Mouse (Mus musculus): ENCODE measurements around the gene Gdf5.
"Not testable (repeated sequence)": the region's sequence is repeated elsewhere in the genome, so short reads cannot be mapped to it uniquely, and the experiment has no call there.

The Gdf5 gene

GRCm38 (mm10) chr2:155943463-155943862, 1.7 kb downstream of the Gdf5 start:
- in situ Hi-C loops (cut with MboI; ENCODE audit: unreplicated experiment in 2 of 2): loop anchor here (5.0 to 10.0 kb wide), 3 partner anchors 91 to 341 kb away; no protein-coding TSS in a partner anchor

DNA sequence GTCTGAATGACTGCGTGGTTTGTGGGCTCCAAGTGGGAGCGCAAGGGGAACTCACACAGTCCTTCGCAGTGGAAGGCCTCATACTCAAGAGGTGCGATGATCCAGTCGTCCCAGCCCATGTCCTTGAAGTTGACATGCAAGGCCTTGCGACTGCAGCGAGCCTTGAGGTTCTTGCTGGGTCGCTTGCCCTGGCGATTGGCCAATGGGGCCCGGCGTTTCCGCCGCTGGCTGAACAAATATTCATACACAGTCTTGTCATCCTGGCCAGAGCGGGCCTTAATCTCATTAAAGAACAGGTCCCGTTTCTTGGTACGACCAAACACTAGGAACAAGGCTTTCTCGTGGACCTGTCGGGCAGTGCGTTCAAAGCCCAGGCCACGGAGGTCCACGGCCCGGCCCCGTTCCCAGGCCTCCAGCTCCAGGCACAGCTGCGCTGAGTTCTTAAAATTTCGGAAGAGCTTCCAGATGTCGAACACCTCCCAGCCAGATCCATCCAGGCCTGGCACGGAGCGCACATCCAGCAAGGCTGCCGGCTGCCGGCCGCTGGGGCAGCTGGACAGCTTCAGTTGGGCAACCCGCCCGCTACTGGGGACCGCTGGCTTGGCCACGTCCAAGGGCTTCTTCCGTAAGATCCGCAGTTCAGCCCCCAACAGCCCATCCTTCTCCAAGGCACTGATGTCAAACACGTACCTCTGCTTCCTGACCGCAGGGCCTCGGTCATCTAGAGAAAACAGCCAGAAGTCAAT, 3.3 kb downstream of the Gdf5 start:
- in situ Hi-C loops (cut with MboI; ENCODE audit: unreplicated experiment in 2 of 2): loop anchor here (5.0 to 10.0 kb wide), 3 partner anchors 90 to 343 kb away; no protein-coding TSS in a partner anchor

DNA sequence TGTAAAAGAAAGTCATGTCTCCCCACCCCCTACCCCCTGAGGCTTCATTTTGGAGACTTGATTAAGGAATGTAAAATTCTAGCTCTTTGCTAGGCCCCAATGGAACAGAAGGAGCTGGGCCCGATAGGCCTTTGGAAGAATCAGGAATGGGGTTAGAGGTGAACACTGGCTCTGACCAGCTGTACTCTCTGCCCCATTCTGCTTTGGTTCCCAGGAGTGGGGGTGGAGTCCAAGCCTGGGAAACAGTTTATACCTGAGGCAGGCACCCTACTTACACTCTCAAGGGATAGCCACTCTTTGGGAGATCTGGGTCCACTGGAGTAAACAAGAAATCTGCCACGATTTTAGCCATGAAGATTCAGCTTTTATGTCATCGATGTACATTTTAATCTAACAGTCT, 4.5 kb downstream of the Gdf5 start, which contains the start of gene Gm15557:
Gene Gm15557 (plus strand): TSS at position 48 of the 400 bp plus-strand sequence.
- in situ Hi-C loops (cut with MboI; ENCODE audit: unreplicated experiment in 2 of 2): loop anchor here (5.0 to 10.0 kb wide), 3 partner anchors 88 to 344 kb away; no protein-coding TSS in a partner anchor

GRCm38 (mm10) chr2:155939897-155940529, 5.2 kb downstream of the Gdf5 start:
- in situ Hi-C loops (cut with MboI; ENCODE audit: unreplicated experiment in 2 of 2): loop anchor here (5.0 to 10.0 kb wide), 3 partner anchors 88 to 345 kb away; no protein-coding TSS in a partner anchor

DNA sequence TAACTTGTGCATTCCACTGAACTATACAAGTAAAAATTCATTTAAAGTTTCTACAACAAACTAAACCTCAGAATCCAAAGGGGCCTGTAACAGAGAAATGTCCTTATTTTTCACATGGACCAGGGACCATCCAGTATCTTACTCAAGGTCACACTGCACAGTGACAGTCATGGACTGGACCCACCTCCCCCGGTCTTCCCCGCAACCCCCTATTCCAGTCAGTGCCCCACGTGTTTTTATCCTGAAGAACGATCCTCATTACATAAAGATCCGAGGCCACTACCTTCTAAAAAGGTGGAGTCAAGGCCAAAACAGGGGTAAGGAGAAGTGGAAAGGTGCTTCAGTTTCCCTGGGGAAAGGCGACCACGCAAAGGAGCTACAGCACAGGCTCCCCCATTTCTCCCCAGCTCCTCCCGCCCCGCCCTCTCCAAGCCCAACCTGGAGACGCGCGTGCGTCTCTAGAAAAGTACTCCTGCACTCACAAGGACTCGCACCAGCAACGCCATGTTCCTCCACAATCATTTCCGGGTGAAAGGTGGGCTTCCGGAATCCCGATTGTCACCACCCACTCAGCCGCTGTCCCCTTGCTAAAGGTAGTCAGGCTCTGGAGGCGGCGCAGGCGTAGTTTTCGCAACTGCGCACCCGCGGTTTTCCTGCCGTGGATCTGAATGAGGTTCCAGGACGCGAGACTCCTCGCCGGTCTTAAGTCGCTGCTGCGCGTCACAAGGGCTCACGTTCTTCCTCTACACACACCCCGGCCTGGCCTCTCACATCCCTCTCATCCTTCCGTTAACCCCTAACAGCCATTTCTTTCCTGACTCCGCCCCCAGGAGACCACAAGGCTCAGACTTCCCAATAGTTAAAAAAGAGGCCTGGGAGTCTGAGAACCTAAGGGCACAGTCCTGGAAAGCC, 15.4 kb downstream of the Gdf5 start, which contains the start of gene Uqcc1:
Gene Uqcc1 (minus strand): TSS at position 780 of the 912 bp plus-strand sequence.
- in situ Hi-C loops (cut with MboI; ENCODE audit: unreplicated experiment in 2 of 2): no loop called here

GRCm38 (mm10) chr2:155928711-155929345, 16.3 kb downstream of the Gdf5 start:
- in situ Hi-C loops (cut with MboI; ENCODE audit: unreplicated experiment in 2 of 2): no loop called here

GRCm38 (mm10) chr2:155925213-155925612, 20.0 kb downstream of the Gdf5 start:
- in situ Hi-C loops (cut with MboI; ENCODE audit: unreplicated experiment in 2 of 2): not testable (repeated sequence)

GRCm38 (mm10) chr2:155923143-155923542, 22.0 kb downstream of the Gdf5 start:
- in situ Hi-C loops (cut with MboI; ENCODE audit: unreplicated experiment in 2 of 2): no loop called here

DNA sequence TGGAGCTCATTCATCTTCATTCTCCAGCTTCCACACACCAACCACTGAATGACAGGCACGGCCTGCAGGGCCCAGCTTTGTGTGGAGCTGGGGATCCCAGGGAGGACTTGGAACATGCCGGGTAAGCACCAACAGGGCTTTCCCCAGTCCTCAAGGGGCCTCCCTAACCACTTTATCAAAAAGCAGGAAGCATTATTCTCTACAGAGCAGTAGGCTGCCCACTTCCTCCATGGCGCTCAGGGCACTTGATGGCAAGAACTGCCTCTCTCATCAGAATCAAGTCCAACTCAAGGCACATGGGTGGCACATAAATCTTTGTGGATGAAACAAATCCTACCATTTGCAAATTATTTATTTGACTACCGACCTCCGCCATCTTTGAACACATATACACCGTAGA, 30.5 kb downstream of the Gdf5 start:
- in situ Hi-C loops (cut with MboI; ENCODE audit: unreplicated experiment in 2 of 2): no loop called here

GRCm38 (mm10) chr2:155903632-155904008, 41.5 kb downstream of the Gdf5 start:
- in situ Hi-C loops (cut with MboI; ENCODE audit: unreplicated experiment in 2 of 2): no loop called here

GRCm38 (mm10) chr2:155902989-155903631, 42.1 kb downstream of the Gdf5 start:
- in situ Hi-C loops (cut with MboI; ENCODE audit: unreplicated experiment in 2 of 2): no loop called here

DNA sequence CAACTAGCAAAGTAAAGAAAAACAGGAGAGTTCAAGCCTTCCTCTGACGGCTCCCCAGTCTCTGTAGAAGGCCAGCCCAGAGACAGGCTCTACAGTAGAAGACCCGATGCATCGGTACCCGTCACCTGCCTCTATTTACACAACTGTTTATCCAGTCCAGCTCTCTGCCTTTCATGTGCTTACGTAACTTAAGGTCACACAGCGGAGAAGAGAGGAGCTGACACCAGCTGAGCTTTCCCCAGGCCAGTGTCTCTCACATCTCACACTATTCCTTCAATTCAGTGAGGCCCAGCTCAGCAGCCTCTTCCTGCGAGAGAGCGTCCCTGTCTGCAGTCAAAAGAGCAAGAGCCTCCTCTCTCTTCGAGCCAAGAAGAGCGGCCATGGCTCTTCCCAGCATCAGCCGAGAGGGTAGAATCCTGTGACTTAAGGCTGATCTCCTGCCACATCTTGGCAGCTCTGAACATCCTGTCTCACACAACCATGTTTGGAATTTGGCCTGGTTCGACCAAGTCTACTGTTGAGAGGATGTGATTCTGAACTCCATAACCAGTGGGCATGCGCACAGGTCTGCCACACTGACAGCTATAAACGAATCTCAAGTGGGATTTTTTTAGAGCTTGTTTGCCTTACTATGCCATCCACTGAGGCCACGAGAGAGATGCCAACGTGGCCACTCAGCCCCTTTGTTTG, 50.0 kb downstream of the Gdf5 start:
- in situ Hi-C loops (cut with MboI; ENCODE audit: unreplicated experiment in 2 of 2): no loop called here

DNA sequence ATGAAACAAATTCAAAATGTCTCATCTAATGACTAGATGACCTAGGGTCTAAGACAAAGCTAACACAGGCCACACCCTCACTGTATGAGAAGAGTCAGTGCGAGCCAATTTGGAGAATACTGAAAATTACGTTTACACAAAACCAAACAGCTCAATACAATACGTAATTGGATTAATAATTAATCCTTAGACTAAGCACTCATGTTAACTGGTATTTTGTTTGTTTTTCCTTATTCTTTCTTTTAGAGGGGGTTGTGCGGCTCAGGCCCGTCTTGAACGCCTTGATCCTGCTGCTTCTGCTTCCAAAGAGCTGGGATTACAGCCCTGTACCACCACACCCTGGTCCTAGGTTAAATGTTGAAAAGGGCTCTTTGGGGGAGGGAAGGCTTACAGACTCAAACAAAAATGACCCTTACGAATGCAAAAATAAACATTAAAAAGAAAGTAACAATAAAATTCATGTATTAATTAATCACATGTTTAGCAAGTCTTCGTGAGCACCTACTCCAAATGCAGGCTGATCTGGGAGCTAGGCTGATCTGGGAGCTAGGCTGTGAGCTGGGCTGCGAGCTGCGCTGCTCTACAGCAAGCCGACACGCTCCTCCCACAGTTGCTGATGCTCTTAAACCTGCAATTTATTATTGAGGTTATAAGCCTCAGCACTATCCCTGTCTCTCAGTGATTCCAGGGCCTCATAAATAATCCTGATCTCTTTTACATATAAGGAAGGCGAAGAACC, 50.7 kb downstream of the Gdf5 start:
- in situ Hi-C loops (cut with MboI; ENCODE audit: unreplicated experiment in 2 of 2): no loop called here
